ENCODE assay signal across 8 mouse cellular contexts in genomic region chr5:75157038-75157437, GRCm38 (mm10). TPM values are rescaled to one million over a fixed set of nuclear protein-coding genes. Genes with fewer than 3 reads are reported as not detected.
A peak's percentile ranks its signal among the peaks of the same experiment; 100 is the strongest.
DNase-seq lines count a peak whose midpoint lies in the region; ATAC-seq and TF ChIP-seq lines count a peak whose summit lies in the region.

No protein-coding gene starts in this region.

- 0% methylated on average over 3 of the region's 3 CpGs for WGBS in heart, embryonic 16.5 days

- intact Hi-C loops in gastrocnemius, adult 2 months (cut with DNase I), result loop anchor here (2.0 to 5.0 kb wide), 6 partner anchors 195 to 1305 kb away; no protein-coding TSS in a partner anchor
- intact Hi-C loops in gastrocnemius, postnatal 14 days (cut with DNase I; ENCODE audit: low total_unique reads), result loop anchor here (5.0 to 10.0 kb wide), 3 partner anchors 360 to 845 kb away; no protein-coding TSS in a partner anchor

- peaks cover 10% of the 10 kb centered on the region; the same call in 1 of the 2 replicates for H3K4me1 ChIP-seq in heart, embryonic 16.5 days (ENCODE audit: control insufficient read depth, insufficient read depth, low read length)

- H3K27me3 ChIP-seq in heart, embryonic 16.5 days (ENCODE audit: control insufficient read depth, insufficient read depth, low read length), result peaks cover 13% of the 10 kb centered on the region

- H3K9me3 ChIP-seq in heart, embryonic 16.5 days (replicated peaks; ENCODE audit: control insufficient read depth, low read length), result no peaks in the 10 kb centered on the region

- H3K27ac ChIP-seq in gastrocnemius, adult 2 months, result peak overlapping the region; percentile 68
- no peak overlapping the region for H3K27ac ChIP-seq in heart, embryonic 16.5 days (ENCODE audit: low read length)

- peak; percentile 65 for ATAC-seq in activated CD4-positive, CD25-positive, alpha-beta regulatory T cell, adult 4 months
- no peak for ATAC-seq in heart, embryonic 16.5 days (replicated peaks; ENCODE audit: extremely low read depth, insufficient read depth, low FRiP score)

- H3K9ac ChIP-seq in heart, embryonic 16.5 days (ENCODE audit: low read length), result peak overlapping the region; percentile 53

- no peaks in the 10 kb centered on the region for H3K36me3 ChIP-seq in heart, embryonic 16.5 days (ENCODE audit: control insufficient read depth, insufficient read depth)

- peak overlapping the region; percentile 77 for H3K4me3 ChIP-seq in gastrocnemius, adult 2 months
- peak overlapping the region; percentile 54 for H3K4me3 ChIP-seq in heart, embryonic 16.5 days (ENCODE audit: low read length)

- peak; percentile 43 for DNase-seq in gastrocnemius, adult 2 months
- no peak for DNase-seq in gastrocnemius, postnatal 14 days
- peak; percentile 73 for DNase-seq in embryo, embryonic 9.5 days (ENCODE audit: extremely low spot score)
- peak; percentile 53 to 62 for DNase-seq in kidney, postnatal 25 days
- DNase-seq in lung, postnatal 10 days, result peak; percentile 83
- peak; percentile 68 for DNase-seq in retina, postnatal 7 days (ENCODE audit: low read depth, low spot score)

- H3K4me2 ChIP-seq in heart, embryonic 16.5 days (ENCODE audit: low read depth, low read length), result peak overlapping the region; percentile 83

- TF ChIP-seq CTCF in gastrocnemius, adult 2 months (IDR thresholded peaks at IDR 0.05), result peak; percentile 85

RNA-seq across cellular contexts. Expression of gene Pdgfra, which starts 4.9 kb away (rescaled TPM):
- total RNA-seq in gastrocnemius, adult 2 months (2021), result 10 to 100 TPM; 16.6 to 21.7 TPM
- total RNA-seq in gastrocnemius, postnatal 14 days (2021), result 10 to 100 TPM; 38.7 to 41.4 TPM
- not detected for polyA plus RNA-seq in activated CD4-positive, CD25-positive, alpha-beta regulatory T cell, adult 4 months (2017; shearing (Covaris generic))
- polyA plus RNA-seq in heart, embryonic 16.5 days (2015; fragmentation: Nextera tagmentation; extraction: Ambion mirVana), result 11.6 and 17.2 TPM in 2 replicates
